Mouse (Mus musculus) left cerebral cortex, adult 11 months (tissue): ENCODE measurements at regions not wholly inside any gene's neighbourhood (a gene's known extent, or its start where the extent isn't known, plus 50 kb on each side); places are given as distances from the start of the nearest gene placed in this dataset.

Source experiments
- DNase-seq: peaks from one replicate; pipeline ENCODE4 v3.0.0; 2022; ENCODE audit warnings: low spot score

DNA sequence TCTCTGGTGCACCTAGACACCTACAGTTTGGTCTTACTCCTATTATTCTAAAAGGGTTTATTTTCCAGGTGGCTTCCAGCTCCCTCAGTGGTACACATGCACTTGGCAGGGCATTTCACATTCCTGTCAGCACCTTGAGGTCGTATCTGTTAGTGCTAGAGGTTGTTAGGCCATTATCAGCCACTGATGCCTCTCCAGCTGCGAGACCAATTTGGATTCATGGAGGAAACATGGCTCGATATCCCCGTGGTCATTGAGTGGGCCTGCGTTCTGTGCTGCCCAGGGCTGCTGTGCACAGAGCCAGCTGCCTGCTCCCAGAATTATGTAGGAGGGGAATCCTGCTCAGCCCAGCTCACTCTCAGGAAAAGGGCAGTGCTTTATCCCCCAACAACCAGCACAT lies 60.1 kb upstream of the Irx1 start:
- DNase-seq = no peak

DNA sequence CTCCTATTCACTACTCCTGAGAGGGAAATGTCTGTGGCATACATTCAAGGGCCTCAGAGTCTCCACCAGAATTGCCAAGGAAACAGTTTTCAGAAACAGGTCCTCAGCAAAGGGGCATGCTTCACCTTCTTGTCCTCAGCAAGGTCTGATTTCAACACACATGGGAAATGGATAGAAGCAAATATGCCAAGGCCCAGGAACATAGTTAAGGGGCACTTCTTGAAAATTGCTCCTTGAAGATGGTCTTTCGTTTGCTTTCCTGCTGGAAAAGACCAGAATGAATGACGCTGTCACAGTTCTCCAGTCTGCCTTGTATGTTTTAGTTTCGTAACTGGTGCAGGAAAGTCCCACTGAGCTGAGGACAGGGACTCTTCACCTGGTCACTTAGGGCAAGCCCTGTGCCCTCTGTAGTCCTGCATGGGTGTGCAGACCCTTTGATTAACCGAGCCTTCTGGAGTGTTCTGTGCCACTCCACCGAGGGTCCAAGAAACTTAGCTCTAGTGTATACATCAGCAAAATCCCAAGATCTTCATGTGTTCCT lies 80.5 kb upstream of the Irx1 start:
- no peak for DNase-seq

DNA sequence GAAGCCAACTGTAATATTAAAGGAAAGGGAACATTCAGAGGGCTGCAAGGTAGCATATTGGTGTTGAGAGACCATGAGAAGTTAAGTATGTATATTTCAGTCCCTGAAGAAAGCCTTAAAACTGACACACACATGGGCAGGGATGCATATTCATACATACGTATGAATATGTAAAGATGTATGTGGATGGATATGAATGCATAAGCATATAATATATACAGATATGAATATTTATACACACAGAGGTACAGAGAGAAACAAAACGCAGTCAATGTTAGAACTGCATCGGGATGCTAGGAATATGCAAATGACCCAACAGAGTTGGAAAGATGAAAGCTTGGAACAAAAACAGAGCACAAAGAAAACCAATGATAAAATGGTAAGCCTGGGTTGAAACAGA lies 92.9 kb upstream of the Irx1 start:
- DNase-seq = no peak

DNA sequence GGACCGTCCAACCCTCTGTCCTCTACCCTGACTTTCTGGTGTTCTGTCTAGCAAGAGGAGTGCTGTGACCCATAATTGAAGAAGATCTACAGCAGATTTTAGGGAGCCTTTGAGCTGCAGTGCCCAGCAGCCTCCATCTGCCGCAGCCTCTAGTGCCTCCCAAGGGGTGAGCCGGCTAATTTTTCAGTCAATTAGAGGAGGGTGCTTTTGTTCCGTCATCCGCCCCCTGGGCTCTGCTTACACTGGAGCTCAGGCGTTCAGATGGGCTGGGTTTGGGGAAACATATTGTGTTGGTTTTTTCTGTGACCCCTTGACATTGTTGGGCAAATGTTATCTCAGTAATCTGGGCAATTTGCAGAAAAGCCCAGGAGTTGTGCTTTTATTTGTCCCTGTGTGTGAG lies 98.1 kb upstream of the Irx1 start:
- DNase-seq = no peak

DNA sequence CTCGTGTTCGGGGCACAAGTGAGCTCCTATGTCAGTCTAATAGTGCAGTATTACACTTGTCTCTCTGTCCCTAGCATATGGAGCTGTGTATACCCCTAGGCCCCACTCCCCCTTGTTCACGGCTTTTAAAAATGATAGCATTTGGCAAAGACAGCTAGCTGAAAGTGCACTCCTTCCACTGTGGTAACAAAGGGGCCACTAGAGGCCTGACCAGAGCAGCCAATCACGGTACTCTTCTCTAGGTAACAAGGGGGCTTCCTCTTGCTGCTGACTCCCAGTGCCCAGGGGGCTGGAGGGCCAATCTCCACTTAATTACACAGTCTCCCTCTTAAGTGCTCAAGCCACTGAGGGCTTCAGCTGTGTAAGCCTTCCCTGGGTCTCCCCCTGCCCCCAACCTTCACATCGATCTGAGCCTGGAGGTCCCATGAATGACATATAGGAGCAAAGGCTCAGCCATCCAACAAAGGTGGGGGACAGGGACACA lies 99.8 kb upstream of the Irx1 start:
- DNase-seq = no peak

DNA sequence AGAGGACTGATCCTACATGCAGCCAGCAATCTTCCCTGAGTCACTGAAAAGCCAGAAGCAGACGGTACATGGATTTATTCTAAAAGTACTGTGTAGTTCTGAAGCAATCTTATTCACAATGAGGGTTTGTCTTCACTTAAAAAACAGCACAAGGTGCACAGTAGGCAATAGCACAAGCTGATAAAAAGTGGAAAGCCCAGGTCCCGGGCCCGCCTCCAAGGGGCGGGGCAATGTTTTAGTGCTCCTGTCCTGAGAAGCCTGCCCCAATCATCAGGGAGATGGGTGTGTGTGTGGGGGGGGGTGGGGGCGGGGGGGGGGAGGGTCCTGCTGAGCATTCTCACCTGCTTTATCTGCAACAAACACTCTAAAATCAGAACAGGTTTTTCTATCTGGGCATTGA lies 133.1 kb upstream of the Irx1 start:
- DNase-seq = no peak

DNA sequence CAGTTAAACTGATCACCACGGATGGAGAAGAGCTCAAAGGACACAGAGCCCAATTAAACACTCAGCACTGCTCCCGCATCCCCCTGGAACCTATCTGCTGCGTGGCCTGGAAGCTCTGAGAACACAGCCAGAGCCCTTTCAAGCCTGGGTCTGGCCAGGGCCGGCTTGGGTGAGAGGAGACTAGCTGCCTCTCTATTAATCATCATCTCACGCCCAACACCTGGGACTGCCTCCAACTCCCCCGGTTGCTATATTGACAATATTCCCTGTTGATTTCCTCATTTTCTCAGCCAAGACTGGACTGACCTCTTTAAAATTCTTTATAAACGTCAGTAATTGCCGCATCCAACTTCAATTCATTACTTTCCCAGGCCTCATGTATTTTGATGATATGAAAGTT lies 133.7 kb upstream of the Irx1 start:
- no peak for DNase-seq

DNA sequence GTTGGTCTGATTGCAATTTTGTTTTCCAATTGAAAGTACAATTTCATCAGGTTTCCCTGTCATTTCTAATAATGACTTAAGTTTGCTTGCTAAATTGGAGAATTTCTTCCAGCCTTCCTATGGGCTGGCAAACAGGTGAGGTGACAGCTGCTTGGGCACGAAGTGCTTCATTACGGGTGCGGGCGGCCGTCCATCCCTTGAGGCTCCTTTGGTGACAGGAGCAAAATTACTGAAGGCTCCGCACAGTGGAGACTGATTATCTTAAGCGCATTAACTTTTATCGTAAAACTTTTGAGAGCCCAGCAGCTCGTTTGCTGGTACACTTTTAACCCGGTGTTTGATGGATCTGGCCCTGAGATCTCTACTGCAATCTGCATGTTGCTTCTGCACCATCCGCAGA lies 134.3 kb upstream of the Irx1 start:
- no peak for DNase-seq

DNA sequence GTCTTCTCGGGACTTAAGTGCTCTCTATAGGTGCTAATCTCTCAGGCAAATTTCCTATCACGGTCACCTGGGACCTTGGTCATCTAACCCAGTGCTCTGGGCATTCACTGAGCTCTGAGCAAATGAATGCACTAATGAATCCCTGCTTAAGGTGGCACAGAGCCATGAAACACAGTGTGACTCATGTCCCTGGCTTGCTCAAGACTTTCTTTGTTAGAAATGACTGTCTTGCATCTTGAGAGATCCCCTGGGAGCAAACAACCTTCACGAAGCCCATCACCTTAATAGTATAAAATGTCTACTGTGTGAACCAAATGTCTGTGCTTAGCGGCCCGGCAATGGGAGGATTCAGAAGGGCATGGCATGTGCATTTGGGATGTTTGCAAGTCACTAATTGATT lies 137.2 kb upstream of the Irx1 start:
- DNase-seq = no peak

DNA sequence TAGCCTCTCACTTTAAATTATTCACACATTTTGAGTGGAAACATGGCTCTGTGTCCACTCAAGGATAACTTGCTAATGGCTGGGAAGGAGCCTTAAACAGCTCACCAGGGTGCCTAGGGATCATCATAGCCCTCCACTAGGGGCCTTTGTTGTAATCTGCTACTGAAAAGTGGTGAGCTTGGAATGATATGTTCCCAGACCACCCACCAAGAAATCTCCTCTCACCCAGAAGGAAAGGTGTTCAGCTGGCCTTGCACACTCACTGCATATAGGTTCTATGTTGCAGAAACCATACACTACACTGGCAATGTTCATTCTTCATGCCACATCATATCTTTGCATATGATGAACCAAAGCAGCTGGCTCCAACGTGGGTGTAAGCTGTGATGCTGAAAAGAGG lies 145.1 kb upstream of the Irx1 start:
- DNase-seq = no peak

DNA sequence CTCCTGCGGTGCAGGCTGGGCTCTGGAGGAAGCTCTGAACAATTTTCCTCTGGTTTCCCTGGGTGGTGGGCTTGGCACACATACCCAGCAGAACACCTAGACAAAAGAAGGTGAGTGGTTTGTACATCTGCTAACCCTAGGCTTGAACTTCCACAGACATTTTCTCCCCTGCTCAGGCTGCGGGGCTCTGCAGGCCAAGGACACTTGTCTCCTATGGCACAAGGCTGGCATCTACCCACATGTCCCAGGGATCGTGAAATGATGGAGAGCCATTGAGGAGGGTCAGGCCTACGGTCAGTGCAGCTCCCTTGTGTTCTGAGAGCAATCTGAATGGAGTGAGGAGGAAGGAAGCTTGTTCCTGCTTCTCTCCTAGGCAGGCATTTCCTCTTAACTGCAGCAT lies 150.4 kb upstream of the Irx1 start:
- DNase-seq = no peak

DNA sequence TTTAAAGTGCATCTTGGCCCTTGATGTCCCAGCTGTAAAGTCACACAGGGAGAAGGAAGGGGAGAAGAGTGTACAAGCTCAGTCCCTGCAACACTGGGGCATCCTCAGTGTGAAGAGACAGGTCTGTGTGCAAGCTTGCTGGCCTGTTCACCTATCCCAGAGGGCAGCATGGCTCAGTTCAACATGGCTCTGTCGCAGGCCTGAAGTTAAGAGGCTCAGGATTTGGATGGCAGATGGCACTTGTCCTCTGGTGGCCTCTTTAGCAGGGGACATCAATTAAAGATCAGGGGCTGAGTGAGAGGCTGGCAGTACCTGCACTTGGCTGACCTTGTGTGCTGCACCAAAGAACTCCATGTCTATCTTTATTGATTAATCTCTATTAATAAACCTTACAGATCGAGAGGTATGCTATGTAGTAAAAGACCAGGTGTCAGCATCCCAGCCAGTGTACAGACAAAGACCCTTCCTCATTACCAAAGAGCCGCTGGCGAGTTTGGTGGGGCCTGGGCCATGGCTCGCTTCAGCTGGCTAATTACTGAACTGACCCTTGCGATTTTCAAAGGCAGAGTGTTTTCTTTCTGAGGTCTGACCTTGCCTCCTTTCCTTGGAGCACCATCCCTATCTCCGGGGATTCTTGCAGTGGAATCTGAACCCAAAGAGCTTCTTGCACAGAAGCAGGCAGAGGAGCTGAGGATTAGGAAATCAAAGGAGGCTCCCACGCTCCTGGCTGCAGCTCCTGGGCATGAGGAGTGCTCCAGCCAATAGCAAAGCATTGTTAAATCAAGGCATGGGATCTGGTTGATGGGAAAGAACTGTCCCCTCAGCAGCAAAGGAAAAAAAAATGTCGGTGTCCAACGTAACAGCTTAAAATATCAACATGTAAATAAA lies 151.5 kb upstream of the Irx1 start:
- DNase-seq = no peak

DNA sequence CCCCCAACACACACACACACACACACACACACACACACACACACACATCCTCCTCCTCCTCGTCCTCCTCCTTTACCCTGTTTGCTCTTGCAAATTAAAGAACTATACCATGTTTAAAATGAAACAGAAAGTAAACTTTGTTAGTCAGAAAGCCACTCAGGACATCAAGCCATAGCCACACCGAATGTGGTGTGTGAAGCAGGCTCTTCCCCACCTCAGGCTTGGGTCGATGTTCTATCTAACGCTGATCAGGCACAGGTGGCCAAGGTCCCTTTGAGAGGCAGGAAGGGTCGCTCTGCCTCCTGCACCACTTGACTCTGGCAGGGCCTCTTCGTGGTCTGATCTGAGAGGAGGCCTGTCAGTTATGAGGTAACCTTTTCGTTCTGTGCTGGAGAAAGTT lies 156.9 kb upstream of the Irx1 start:
- DNase-seq = no peak

DNA sequence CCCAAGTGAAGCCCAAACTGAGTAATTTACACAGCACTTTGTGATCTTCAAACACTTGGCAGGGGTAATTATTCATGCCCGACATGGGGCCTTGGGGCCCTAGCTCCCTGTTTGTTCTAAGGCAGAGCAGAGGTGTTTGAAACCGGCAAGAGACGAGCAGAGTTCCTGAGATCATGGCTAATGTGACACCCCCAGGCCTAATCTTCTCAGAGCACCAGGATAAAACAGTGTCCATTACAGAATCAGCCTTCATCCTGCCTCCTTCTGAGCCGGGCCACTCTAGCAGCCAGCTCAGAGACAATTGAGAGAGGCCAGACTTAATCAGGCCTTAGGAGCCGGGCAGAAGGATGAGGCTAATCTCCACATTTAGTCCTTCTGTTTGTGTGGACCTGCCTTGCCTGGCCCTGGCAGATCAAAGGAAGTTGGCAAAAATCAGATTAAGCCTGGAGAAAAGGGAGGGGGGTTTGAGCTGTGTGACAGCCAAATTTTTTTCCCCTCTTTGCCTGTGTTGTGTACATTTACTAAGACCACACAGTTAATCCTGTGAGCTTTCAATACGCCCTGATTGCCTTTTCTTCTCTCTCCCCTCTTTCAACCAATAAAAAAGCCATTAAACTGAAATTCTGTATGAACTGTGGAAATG lies 157.5 kb upstream of the Irx1 start:
- DNase-seq = no peak

DNA sequence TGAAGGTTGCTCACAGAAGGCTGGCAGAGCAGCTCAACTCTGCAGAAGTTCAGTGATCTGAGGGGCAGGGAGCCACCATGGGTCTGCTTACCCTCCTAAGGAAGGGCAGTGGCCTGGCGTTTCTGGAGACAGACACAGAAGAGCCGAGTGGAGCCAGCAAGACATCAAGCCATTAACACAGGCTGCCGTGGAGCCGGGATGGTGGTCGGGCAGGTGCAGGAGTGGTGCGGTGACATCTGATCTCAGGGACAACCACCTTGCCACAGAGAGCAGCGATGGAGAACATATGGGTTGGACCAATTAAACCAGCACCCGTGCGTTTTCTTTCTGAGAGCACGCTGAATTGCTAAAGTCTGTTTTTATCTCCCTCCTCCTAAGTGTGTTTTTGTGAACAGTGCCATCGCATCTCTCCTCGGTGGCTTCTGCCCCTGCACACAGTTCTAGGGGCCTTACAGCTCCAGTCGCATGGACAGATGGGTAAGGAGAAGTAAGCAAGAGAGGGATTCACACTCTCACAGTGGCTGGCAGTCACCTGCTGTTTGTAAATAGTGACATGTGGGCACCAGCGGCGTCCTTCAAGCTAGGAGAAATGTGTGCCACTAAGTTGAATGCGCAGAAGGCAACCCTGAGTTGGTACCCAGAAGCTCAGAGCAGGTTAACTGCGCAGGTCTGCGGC lies 158.2 kb upstream of the Irx1 start:
- no peak for DNase-seq

DNA sequence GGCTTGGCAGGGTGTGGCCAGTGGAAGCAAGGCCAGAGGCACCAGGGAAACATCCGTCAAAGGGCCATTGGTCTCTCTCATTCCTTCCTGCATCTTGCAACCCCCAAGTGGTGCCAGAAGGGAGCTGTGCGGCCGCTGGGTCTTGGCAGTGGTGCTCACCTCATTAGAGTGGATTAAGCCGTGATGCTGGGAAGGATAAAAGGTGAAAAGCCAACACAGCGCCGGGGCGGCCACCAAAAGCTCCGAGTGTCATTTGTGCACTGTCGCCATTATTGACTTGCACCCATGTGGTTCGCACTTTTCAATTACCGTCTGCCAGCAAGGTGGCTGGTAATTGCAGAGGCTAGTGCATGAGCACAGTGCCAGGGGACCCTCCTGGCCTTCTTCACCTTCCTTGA lies 158.7 kb upstream of the Irx1 start:
- DNase-seq = no peak

DNA sequence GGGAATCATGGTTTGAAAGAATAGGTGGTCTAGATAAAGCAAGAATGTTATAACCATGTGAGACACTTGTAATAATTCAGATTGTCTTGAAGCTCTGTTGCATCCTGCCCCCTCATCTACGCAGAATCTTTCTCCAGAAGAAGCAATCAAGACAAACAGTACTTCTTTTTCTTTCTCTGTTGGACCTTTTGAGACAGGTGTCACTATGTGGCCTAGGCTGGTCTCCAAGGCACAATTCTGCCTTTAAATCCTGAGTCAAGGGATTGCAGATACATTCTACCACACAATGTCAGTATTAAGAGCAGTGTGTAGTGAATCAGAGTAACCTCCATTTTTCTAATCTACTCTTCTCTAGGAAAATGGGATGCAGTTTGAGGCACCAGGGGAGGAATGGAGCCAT lies 164.8 kb upstream of the Irx1 start:
- DNase-seq = no peak

DNA sequence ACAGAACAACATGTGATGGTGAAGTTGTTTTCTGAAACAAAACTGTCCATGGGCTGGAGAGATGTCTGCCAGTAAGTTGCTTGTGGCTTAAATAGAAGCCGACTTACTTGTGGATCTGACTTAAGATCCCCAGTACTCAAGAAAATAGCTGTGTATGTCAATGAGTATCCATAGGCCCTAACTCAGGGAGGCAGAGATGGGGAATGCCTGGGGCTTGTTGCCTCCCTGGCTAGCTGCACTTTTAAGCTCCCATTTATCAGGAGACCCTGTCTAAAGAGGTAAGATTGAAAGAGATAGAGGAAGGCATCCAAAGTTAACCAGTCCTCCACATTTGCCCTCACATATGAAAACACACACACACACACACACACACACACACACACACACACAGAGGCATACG lies 167.8 kb upstream of the Irx1 start:
- DNase-seq = no peak

DNA sequence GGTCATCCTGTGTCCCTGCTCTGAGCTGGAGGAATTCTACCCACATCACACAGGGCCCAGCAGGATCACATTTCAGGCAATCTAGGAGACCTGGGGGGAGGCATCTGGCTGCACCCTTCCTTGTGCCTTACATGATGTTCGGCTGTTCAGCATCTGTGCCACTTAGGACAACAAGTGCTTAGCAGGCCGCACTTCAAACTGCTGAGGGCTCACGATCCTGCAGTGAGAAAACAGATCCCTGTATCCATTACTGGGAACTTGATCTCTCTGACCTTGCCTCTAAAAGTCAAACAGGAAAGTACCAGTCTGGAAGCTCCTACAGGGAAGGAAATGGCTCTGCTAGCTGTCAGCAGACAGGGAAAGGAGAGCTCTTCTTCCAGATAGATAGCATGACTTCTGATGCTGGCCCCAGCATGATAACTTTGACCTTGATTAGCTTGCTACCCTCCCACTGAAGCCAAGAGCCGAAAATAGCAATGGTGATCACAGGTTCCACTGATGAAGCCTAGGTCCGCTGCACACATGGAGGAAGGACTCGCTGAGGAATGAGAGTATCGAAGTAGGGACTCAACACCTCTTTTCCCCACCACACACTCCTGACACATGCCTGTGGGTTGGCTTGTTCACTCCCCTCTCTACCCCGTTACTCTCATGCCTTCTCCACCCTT lies 170.7 kb upstream of the Irx1 start:
- DNase-seq = no peak

DNA sequence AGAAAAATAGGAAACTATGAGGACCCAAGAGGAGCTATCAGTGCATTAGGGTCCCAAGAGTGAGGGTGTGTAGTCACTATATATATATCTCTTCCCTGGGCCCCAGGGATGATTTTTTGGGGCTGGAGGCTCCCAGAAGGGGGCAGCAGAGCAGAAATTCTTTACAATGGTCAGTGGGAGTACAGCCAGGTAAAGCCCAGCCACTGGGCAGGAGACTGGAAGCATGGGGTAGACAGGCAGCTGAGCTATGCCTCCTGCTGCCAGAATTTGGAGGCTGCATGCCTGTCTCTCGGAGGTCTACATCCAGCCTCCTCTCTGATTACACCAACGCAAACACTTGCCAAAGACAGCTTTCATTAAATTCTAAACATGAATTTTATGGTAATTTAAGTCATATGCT lies 202.7 kb upstream of the Irx1 start:
- no peak for DNase-seq

DNA sequence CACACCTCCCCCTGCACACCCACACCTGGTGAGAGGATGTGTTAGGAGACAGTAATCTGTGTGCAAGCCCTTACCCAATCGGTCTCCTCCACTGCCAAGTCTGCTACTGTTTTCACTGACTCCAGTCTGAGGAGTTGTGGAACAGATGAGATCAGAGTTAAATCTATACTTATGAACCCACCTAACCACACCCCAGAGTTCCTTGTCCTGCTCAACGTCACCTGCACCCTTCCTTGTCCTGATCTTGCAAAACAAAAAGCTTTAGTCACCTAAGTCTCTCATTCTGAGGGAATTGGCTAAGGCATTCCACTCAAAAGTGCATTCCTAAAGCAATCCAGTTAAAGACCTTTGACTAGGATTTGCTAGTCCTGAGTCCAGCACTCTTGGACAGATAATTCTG lies 203.9 kb upstream of the Irx1 start:
- DNase-seq = no peak

DNA sequence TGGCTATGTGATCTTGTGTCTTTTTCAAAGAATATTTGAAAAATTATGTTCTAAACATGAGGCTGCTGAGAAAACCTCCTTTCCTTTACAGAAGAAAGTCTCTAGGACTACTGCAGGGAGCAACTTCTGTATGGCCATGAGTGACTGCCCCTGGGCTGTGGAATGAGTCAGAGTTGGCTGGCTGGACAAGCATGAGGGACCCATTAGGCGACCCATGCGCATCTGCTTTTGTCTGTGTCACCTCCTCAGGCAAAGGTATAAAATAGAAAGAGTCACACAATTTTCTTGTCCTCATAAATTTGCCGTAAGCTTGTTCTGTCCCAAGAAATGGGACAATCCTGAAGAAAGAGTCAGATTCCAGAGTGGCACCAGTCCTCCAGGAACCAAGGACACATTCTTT lies 220.1 kb upstream of the Irx1 start:
- no peak for DNase-seq
